Mouse (Mus musculus) liver, adult (tissue): ENCODE measurements at regions not wholly inside any gene's neighbourhood (a gene's known extent, or its start where the extent isn't known, plus 50 kb on each side); places are given as distances from the start of the nearest gene placed in this dataset.

Experiments
- GATA4 ChIP-seq: IDR thresholded peaks from 2 replicates; pipeline ENCODE4 v1.6.1; 2014; ENCODE audit warnings: mild to moderate bottlenecking, low read length; ENCODE audit not compliant: insufficient replicate concordance

GRCm38 (mm10) chr5:133113183-133113582 lies 570.0 kb upstream of the Auts2 start:
- no peak for TF ChIP-seq GATA4

DNA sequence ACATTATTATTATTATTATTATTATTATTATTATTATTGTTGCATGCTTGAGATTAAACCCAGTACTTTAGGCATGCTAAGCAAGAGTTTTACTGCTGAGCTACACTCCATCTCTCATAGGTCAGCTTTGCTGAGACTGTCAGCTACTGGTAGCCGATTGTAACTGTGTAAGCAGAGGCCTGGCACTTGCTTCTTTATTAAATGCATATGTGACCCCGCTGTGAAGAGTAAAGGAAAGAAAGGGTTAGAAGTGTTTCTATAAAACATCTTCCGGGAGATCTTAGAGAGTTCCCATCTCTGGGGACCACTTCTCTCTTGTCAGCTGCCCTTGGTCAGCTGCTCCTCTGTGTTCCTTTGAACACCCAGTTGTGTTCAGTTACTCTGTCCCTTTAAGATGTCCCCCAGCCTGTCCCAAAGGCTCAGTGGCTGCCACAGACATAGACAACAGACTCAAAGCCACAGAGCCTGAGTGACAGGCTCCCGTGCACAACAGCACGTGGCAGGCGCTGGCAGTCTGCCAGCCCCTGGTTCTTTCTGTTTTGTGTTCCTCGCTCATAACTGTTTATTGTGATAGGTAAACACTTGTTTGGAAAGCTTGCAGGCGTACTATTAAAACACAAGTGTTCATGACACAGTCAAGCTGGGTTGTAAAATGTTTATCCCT lies 563.7 kb upstream of the Auts2 start:
- TF ChIP-seq GATA4 = no peak

GRCm38 (mm10) chr5:133096340-133096739 lies 553.2 kb upstream of the Auts2 start:
- TF ChIP-seq GATA4 = no peak

DNA sequence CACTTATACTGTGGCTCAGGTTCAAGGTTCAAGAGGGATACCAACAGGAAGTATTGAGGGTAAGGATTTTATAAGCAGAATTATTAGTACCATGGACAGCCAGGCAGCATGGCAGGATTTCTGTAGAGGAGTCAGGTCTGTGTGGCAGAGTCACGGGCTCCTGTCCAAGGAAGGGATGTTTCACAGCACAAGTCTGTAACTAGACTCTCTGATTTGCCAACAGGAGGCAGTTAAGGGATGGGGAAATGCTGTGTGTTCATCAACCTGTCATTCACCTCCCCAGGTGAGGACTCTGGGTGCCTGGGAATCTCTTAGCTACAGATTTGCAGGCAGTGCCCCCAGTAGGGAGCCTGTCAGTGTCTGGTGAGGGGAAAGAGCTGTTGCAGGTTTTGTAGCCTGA lies 541.7 kb upstream of the Auts2 start:
- no peak for TF ChIP-seq GATA4

DNA sequence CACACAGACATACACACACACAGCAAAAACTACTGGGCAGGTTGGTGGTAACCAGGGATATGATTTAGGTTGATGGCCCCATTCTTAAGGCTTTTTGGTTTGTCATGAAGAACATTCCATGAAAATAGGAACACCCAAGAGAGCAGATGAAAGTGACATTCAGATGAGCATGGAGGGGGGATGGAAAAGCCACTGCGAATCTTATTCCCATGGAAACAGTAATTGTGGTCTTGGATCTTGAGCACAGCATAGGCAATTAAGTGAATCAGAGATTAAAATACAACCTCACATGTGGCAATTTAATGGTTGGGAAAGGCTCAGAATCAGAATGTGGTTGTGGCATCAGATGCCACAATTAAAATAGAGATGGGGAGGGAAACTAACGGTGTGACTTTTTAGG lies 537.6 kb upstream of the Auts2 start:
- no peak for TF ChIP-seq GATA4

DNA sequence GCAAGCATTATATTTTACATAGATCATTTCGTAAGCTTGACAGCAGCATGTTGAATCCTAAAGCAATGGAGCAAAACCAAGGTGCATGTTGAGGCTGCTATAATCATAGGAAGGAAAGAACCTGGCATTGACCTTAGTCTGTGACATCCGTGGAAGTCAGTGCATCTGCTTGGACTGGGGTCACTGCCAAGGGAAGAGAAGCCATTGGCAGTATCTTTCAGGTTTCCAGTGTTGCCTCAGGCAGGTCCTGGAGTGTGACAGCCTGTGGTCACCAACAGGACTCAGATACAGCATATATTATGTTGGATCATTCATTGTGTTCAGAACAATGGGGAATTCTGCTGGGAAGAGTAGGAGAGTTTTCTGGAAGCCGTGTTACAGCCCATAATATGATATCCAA lies 535.8 kb upstream of the Auts2 start:
- TF ChIP-seq GATA4 = no peak

DNA sequence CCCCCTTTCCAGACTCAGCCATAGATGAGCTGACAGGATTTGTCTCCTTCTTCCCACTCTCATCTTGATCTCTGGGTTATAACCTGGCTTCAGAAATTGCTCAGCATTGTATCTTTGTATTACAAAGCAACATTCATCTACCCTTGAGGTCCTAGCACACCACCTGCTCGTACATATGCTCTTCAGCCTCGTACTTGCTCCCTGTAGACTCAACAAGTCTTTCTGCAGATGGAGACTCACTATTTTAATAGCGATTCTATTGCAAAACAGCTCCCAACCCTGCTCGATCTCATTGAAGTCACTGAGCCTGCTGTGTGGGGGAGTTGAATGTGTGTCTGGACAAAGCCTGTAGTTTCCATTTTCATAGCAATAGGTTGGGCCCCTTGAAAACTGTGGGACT lies 535.2 kb upstream of the Auts2 start:
- no peak for TF ChIP-seq GATA4

GRCm38 (mm10) chr5:133073317-133073716 lies 530.2 kb upstream of the Auts2 start:
- no peak for TF ChIP-seq GATA4

DNA sequence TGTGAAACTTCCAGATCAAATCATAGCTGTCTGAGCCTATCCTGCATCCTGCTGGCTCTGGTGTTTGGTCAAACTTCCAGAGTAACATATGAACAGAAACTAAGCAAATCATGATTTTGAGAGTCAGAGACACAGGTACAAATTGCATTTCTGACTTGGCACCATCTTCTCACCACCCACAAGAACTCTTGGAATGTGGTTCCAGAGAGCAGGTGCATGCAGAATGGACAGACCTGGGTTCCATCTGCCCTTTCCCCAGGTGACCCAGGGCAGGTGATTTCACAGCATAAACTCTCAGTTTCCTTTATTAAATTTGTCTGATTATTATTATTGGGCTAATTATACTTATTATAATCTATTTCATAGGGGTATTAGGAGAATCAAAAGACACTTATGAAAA lies 527.0 kb upstream of the Auts2 start:
- TF ChIP-seq GATA4 = no peak

GRCm38 (mm10) chr5:133062481-133062880 lies 519.3 kb upstream of the Auts2 start:
- TF ChIP-seq GATA4 = no peak

- no peak for TF ChIP-seq GATA4
These were observed 504.3 kb upstream of the Auts2 start for GRCm38 (mm10) chr5:133047456-133047855.

- no peak for TF ChIP-seq GATA4
These were observed 502.5 kb upstream of the Auts2 start for GRCm38 (mm10) chr5:133045637-133046036.

DNA sequence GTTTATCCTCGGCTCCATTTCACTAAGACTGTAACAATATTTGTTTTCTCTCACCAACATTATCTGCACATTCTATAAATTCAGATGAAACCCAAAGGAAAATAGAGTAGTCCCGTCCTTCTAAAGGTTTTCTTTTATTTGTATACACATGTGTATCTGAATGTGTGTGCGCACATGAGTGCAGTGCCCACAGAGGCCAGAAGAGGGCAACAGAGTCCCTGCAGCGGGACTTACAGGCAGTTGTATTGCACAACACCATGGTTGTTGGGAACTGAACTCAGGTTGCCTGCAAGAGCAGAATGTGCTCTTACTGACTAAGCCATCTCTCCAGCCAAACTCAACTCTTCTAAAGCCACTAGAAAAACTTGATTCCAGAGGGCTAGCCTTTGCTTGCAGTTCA lies 484.4 kb upstream of the Auts2 start:
- TF ChIP-seq GATA4 = no peak

- TF ChIP-seq GATA4 = no peak
These were observed 482.0 kb upstream of the Auts2 start for GRCm38 (mm10) chr5:133025121-133025520.

DNA sequence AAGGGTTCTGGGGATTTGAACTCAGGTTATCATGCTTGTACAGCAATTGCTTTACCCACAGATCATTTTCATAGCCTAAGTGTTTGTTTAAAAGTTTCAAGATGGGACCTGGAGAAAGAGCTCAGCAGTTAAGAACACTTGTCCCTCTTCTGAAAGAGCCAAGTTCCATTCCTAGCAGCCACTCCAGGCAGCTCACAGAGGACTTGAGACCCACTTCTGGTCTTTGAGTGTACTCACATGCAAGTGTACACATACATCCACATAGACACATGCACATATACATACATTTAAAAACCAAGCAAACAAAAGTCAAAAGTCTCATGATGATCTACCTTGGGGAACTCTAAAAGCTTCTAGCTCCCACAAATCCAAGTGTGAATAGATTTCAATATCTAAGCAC lies 477.7 kb upstream of the Auts2 start:
- no peak for TF ChIP-seq GATA4

DNA sequence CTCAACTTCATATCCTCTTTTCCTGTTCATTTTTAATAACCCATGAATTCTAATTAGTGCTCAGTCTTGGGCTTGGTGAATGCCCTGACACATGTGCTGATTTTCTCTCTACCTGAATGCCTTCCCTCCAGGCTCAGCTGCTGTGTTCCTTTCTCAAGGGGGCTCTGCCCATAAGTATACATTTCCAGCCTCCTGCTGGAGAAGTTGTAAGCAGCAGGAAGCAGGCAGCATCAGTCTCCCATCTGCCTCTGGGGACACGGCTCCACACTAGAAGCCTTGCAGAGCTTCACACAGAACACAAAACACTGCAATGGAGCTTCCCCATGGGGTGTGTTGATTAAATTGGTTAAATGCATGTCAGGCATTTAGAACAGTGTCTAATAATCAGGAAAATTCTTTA lies 477.0 kb upstream of the Auts2 start:
- TF ChIP-seq GATA4 = no peak

GRCm38 (mm10) chr5:133010624-133011575 lies 467.8 kb upstream of the Auts2 start:
- TF ChIP-seq GATA4 = peak; percentile 58; the same call in 1 of the 2 replicates

DNA sequence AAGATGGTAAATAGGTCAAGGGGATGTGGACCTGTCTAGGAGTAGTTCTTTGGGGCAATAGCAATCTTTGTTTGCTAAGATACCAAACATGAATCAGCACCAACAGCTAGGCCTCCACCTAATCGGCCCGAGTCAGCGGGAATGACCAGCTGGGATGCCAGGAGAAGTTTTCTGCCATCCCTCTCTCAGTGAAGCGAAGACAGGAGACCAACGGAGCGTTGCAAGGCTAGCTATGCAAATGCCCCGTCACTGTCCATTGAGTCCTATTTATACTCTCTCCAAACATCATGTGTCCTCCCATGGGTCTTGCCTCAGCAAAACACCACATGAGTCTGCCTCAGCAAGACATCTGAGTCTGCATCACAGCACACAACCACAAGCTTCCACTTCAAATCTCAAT lies 439.7 kb upstream of the Auts2 start:
- TF ChIP-seq GATA4 = no peak
